ENCODE assay signal across 33 mouse cellular contexts in the genomic region with DNA sequence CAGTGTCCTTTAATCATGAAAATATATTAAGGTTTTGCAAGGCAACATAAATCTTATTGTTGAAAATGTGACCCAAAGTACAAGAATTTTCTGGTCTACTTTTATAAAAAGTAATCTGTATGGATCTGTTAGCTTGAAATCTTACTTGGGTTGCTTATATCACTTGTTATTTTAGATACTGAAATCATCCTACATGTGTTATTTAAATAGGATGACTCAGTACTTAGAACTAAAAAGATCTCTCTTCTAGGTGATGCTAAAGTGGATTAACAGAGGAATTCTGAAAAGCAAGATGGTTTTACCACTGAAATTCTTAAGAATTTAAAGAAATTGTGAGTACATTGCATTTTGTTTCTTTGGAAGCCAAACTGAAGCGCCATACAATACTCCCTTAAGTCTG.
"Had no signal": no experiment of that assay in that cellular context is flagged by ENCODE, and none has a peak within 500 bp of the region (broad histone marks: within the 10 kb centered on the region; RNA-seq: fewer than 3 reads in every experiment).

No protein-coding gene starts in this region.

- ATAC-seq: hindbrain, embryonic 16.5 days; hindbrain, postnatal 0 days; inflammation-experienced regulatory T-cells, adult 6 months; intestine, embryonic 15.5 days; intestine, embryonic 16.5 days; intestine, postnatal 0 days had no signal

- H3K27me3 ChIP-seq: heart, embryonic 12.5 days; heart, embryonic 13.5 days; heart, embryonic 15.5 days; hindbrain, embryonic 12.5 days; hindbrain, embryonic 13.5 days; hindbrain, embryonic 15.5 days; intestine, embryonic 15.5 days; kidney, embryonic 15.5 days had no signal

- H3K4me1 ChIP-seq: heart, embryonic 10.5 days; heart, embryonic 12.5 days; heart, embryonic 13.5 days; heart, embryonic 15.5 days; hindbrain, embryonic 10.5 days; hindbrain, embryonic 12.5 days; hindbrain, embryonic 13.5 days; hindbrain, embryonic 15.5 days; intestine, embryonic 15.5 days; kidney, embryonic 15.5 days had no signal

- H3K4me3 ChIP-seq: heart, embryonic 10.5 days; heart, embryonic 12.5 days; heart, embryonic 13.5 days; heart, embryonic 15.5 days; hindbrain, embryonic 10.5 days; hindbrain, embryonic 12.5 days; hindbrain, embryonic 13.5 days; hindbrain, embryonic 15.5 days; intestine, embryonic 15.5 days; kidney, embryonic 15.5 days; layer of hippocampus, adult 2 months had no signal

- DNase-seq: heart, postnatal 10 days; heart, postnatal 14 days; heart, postnatal 36 days; heart, postnatal 4 days; kidney, adult 11 months; kidney, adult 18-20 months; kidney, adult 8-10 months; kidney, adult 9 months; kidney, postnatal 10 days; kidney, postnatal 14 days; kidney, postnatal 25 days; kidney, postnatal 36 days; kidney, postnatal 4 days; layer of hippocampus, adult 9-11 months; layer of hippocampus, postnatal 36 days had no signal

- H3K27ac ChIP-seq: heart, embryonic 10.5 days; heart, embryonic 13.5 days; heart, embryonic 15.5 days; hindbrain, embryonic 10.5 days; hindbrain, embryonic 12.5 days; hindbrain, embryonic 13.5 days; hindbrain, embryonic 14.5 days; hindbrain, embryonic 15.5 days; hindbrain, postnatal 0 days; intestine, embryonic 15.5 days; kidney, embryonic 15.5 days; kidney, postnatal 0 days; layer of hippocampus, adult 2 months had no signal

- H3K36me3 ChIP-seq: heart, embryonic 10.5 days; heart, embryonic 12.5 days; heart, embryonic 13.5 days; heart, embryonic 15.5 days; hindbrain, embryonic 10.5 days; hindbrain, embryonic 12.5 days; hindbrain, embryonic 13.5 days; hindbrain, embryonic 15.5 days; intestine, embryonic 15.5 days; kidney, embryonic 15.5 days had no signal
